In genomic region chr1:175433128-175433527, GRCm38 (mm10) we compare ENCODE assay signal across 28 mouse cellular contexts. TPM values are rescaled to one million over a fixed set of nuclear protein-coding genes. Genes with fewer than 3 reads are reported as not detected.
DNase-seq lines count a peak whose midpoint lies in the region; ATAC-seq and TF ChIP-seq lines count a peak whose summit lies in the region.
"Had no signal": no experiment of that assay in that cellular context is flagged by ENCODE, and none has a peak within 500 bp of the region (broad histone marks: within the 10 kb centered on the region; RNA-seq: fewer than 3 reads in every experiment).

No protein-coding gene starts in this region.

- H3K9ac ChIP-seq in forebrain, embryonic 16.5 days (replicated peaks; ENCODE audit: low read depth, low read length): no peak overlapping the region
- H3K9ac ChIP-seq in forebrain, embryonic 11.5 days (ENCODE audit: low read length): no peak overlapping the region
- no peak overlapping the region for H3K9ac ChIP-seq in hindbrain, postnatal 0 days (replicated peaks; ENCODE audit: low read length)
- H3K9ac ChIP-seq in hindbrain, embryonic 13.5 days: no peak overlapping the region
- no peak overlapping the region for H3K9ac ChIP-seq in neural tube, embryonic 13.5 days
- H3K9ac ChIP-seq: forebrain, embryonic 15.5 days; kidney, embryonic 15.5 days; limb, embryonic 15.5 days; liver, embryonic 13.5 days; midbrain, embryonic 15.5 days; stomach, embryonic 15.5 days had no signal

- H3K27ac ChIP-seq in forebrain, embryonic 16.5 days (ENCODE audit: low read length): no peak overlapping the region
- H3K27ac ChIP-seq in forebrain, embryonic 11.5 days (ENCODE audit: low read depth, low read length): no peak overlapping the region
- H3K27ac ChIP-seq in hindbrain, postnatal 0 days: no peak overlapping the region
- H3K27ac ChIP-seq in hindbrain, embryonic 13.5 days: no peak overlapping the region
- no peak overlapping the region for H3K27ac ChIP-seq in neural tube, embryonic 13.5 days (replicated peaks)
- H3K27ac ChIP-seq: forebrain, embryonic 15.5 days; hindbrain, embryonic 10.5 days; kidney, embryonic 15.5 days; limb, embryonic 10.5 days; limb, embryonic 15.5 days; liver, embryonic 13.5 days; macrophage; midbrain, embryonic 15.5 days; stomach, embryonic 15.5 days had no signal

- no peaks in the 10 kb centered on the region for H3K36me3 ChIP-seq in forebrain, embryonic 16.5 days (ENCODE audit: control insufficient read depth, insufficient read depth)
- no peaks in the 10 kb centered on the region for H3K36me3 ChIP-seq in forebrain, embryonic 11.5 days (ENCODE audit: control insufficient read depth, insufficient read depth, low read length)
- no peaks in the 10 kb centered on the region for H3K36me3 ChIP-seq in hindbrain, postnatal 0 days (ENCODE audit: insufficient read depth, low read length)
- H3K36me3 ChIP-seq in hindbrain, embryonic 13.5 days: no peaks in the 10 kb centered on the region
- H3K36me3 ChIP-seq in neural tube, embryonic 13.5 days: no peaks in the 10 kb centered on the region
- H3K36me3 ChIP-seq: forebrain, embryonic 15.5 days; hindbrain, embryonic 10.5 days; kidney, embryonic 15.5 days; limb, embryonic 10.5 days; limb, embryonic 15.5 days; liver, embryonic 13.5 days; midbrain, embryonic 15.5 days; stomach, embryonic 15.5 days had no signal

- 0 out of 2 replicates have a peak, but pooled peaks have one; percentile 37 for ATAC-seq in forebrain, embryonic 16.5 days
- no peak for ATAC-seq in forebrain, embryonic 11.5 days (replicated peaks; ENCODE audit: low FRiP score)
- peak; percentile 54; the same call in 1 of the 2 replicates for ATAC-seq in hindbrain, postnatal 0 days
- ATAC-seq in hindbrain, embryonic 13.5 days (ENCODE audit: low FRiP score): no peak
- ATAC-seq in neural tube, embryonic 13.5 days (ENCODE audit: low read depth): 0 out of 2 replicates have a peak, but pooled peaks have one; percentile 30
- ATAC-seq: lung, postnatal 0 days; midbrain, embryonic 15.5 days had no signal

- no peaks in the 10 kb centered on the region; the same call in 1 of the 2 replicates for H3K27me3 ChIP-seq in forebrain, embryonic 16.5 days (replicated peaks; ENCODE audit: control insufficient read depth, insufficient read depth, low read length)
- no peaks in the 10 kb centered on the region for H3K27me3 ChIP-seq in forebrain, embryonic 11.5 days (ENCODE audit: control insufficient read depth, insufficient read depth, low read length)
- no peaks in the 10 kb centered on the region for H3K27me3 ChIP-seq in hindbrain, postnatal 0 days (ENCODE audit: insufficient read depth, low read length)
- no peaks in the 10 kb centered on the region for H3K27me3 ChIP-seq in hindbrain, embryonic 13.5 days
- H3K27me3 ChIP-seq in neural tube, embryonic 13.5 days: no peaks in the 10 kb centered on the region
- H3K27me3 ChIP-seq: forebrain, embryonic 15.5 days; kidney, embryonic 15.5 days; limb, embryonic 15.5 days; liver, embryonic 13.5 days; midbrain, embryonic 15.5 days; stomach, embryonic 15.5 days had no signal

- 78% methylated on average over 6 of the region's 6 CpGs for WGBS in forebrain, embryonic 16.5 days
- 87% methylated on average over 6 of the region's 6 CpGs for WGBS in forebrain, embryonic 11.5 days
- WGBS in hindbrain, postnatal 0 days: 56% methylated on average over 6 of the region's 6 CpGs
- 80% methylated on average over 6 of the region's 6 CpGs for WGBS in hindbrain, embryonic 13.5 days
- 75% methylated on average over 6 of the region's 6 CpGs for WGBS in neural tube, embryonic 13.5 days

- no peaks in the 10 kb centered on the region for H3K4me1 ChIP-seq in forebrain, embryonic 16.5 days (replicated peaks; ENCODE audit: control insufficient read depth, insufficient read depth, low read length)
- H3K4me1 ChIP-seq in forebrain, embryonic 11.5 days (replicated peaks; ENCODE audit: control insufficient read depth, insufficient read depth, low read length): no peaks in the 10 kb centered on the region
- no peaks in the 10 kb centered on the region for H3K4me1 ChIP-seq in hindbrain, postnatal 0 days (ENCODE audit: insufficient read depth, low read length)
- H3K4me1 ChIP-seq in hindbrain, embryonic 13.5 days (replicated peaks): peaks cover 11% of the 10 kb centered on the region; the same call in 1 of the 2 replicates
- H3K4me1 ChIP-seq in neural tube, embryonic 13.5 days (replicated peaks): peaks cover 11% of the 10 kb centered on the region
- H3K4me1 ChIP-seq: kidney, embryonic 15.5 days; limb, embryonic 15.5 days; liver, embryonic 13.5 days; midbrain, embryonic 15.5 days; stomach, embryonic 15.5 days had no signal

- TF ChIP-seq CTCF in hindbrain, postnatal 0 days (IDR thresholded peaks at IDR 0.05; ENCODE audit: low read depth): no peak

- H3K9me3 ChIP-seq in forebrain, embryonic 16.5 days (ENCODE audit: control insufficient read depth, low read length): no peaks in the 10 kb centered on the region
- H3K9me3 ChIP-seq in forebrain, embryonic 11.5 days (ENCODE audit: control insufficient read depth, low read length): no peaks in the 10 kb centered on the region
- no peaks in the 10 kb centered on the region for H3K9me3 ChIP-seq in hindbrain, postnatal 0 days (ENCODE audit: low read length)
- no peaks in the 10 kb centered on the region for H3K9me3 ChIP-seq in hindbrain, embryonic 13.5 days
- H3K9me3 ChIP-seq in neural tube, embryonic 13.5 days: no peaks in the 10 kb centered on the region
- H3K9me3 ChIP-seq: forebrain, embryonic 15.5 days; hindbrain, embryonic 10.5 days; kidney, embryonic 15.5 days; limb, embryonic 10.5 days; limb, embryonic 15.5 days; liver, embryonic 13.5 days; midbrain, embryonic 15.5 days; stomach, embryonic 15.5 days had no signal

- H3K4me2 ChIP-seq in forebrain, embryonic 16.5 days (ENCODE audit: low read length): no peak overlapping the region
- no peak overlapping the region for H3K4me2 ChIP-seq in forebrain, embryonic 11.5 days (ENCODE audit: low read depth, low read length, severe bottlenecking)
- no peak overlapping the region for H3K4me2 ChIP-seq in hindbrain, postnatal 0 days (ENCODE audit: low read depth, low read length)
- no peak overlapping the region for H3K4me2 ChIP-seq in hindbrain, embryonic 13.5 days
- H3K4me2 ChIP-seq in neural tube, embryonic 13.5 days: no peak overlapping the region
- H3K4me2 ChIP-seq: forebrain, embryonic 15.5 days; kidney, embryonic 15.5 days; limb, embryonic 15.5 days; liver, embryonic 13.5 days; midbrain, embryonic 15.5 days; stomach, embryonic 15.5 days had no signal

- DNase-seq in forebrain, embryonic 11.5 days (ENCODE audit: low spot score): no peak
- no peak for DNase-seq in hindbrain, postnatal 0 days (ENCODE audit: low spot score)
- no peak for DNase-seq in neural tube, embryonic 10.5 days (ENCODE audit: extremely low spot score, low spot score)
- DNase-seq: adrenal gland, postnatal 25 days; B cell, adult 2 months; gastrocnemius, postnatal 14 days; heart, postnatal 14 days; kidney, adult 18-20 months; kidney, postnatal 25 days; liver, embryonic 13.5 days; lung, adult 18-20 months; right cerebral cortex, postnatal 25 days had no signal

- no peak overlapping the region for H3K4me3 ChIP-seq in forebrain, embryonic 16.5 days (replicated peaks; ENCODE audit: low read length)
- no peak overlapping the region for H3K4me3 ChIP-seq in forebrain, embryonic 11.5 days (ENCODE audit: low read depth, low read length)
- H3K4me3 ChIP-seq in hindbrain, postnatal 0 days (ENCODE audit: low read length): no peak overlapping the region
- H3K4me3 ChIP-seq in hindbrain, embryonic 13.5 days: no peak overlapping the region
- no peak overlapping the region for H3K4me3 ChIP-seq in neural tube, embryonic 13.5 days
- H3K4me3 ChIP-seq: forebrain, embryonic 15.5 days; hindbrain, embryonic 10.5 days; kidney, embryonic 15.5 days; limb, embryonic 10.5 days; limb, embryonic 15.5 days; liver, embryonic 13.5 days; midbrain, embryonic 15.5 days; myocyte; stomach, embryonic 15.5 days had no signal

RNA-seq across cellular contexts. Expression of gene Rgs7, which starts 59.2 kb away (rescaled TPM):
- 21.7 and 24.8 TPM in 2 replicates for polyA plus RNA-seq in forebrain, embryonic 16.5 days (2015; fragmentation: Nextera tagmentation; extraction: Ambion mirVana)
- 4.6 and 5.7 TPM in 2 replicates for polyA plus RNA-seq in forebrain, embryonic 11.5 days (2014; fragmentation: Nextera tagmentation; extraction: Ambion mirVana)
- total RNA-seq in hindbrain, postnatal 0 days (2014; rRNA removed): 32.5 and 35.2 TPM in 2 replicates
- polyA plus RNA-seq in hindbrain, postnatal 0 days (2015; fragmentation: Nextera tagmentation; extraction: Ambion mirVana): 40.8 and 41.6 TPM in 2 replicates
- polyA plus RNA-seq in hindbrain, embryonic 13.5 days (2015; fragmentation: Nextera tagmentation; extraction: Ambion mirVana): 27.1 and 28.9 TPM in 2 replicates
- 30.3 and 31.5 TPM in 2 replicates for polyA plus RNA-seq in neural tube, embryonic 13.5 days (2015; fragmentation: Nextera tagmentation; extraction: Ambion mirVana)
- total RNA-seq: granulocyte monocyte progenitor cell, adult 5-6 weeks; megakaryocyte-erythroid progenitor cell, adult 5-6 weeks; neutrophil, adult 5-6 weeks had no signal
- polyA plus RNA-seq: limb, embryonic 10.5 days; macrophage had no signal

Comparison
In these comparisons a context has a peak if more than half of its experiments do, and no peak if none do; other contexts are left out.
1. ATAC-seq: peak in forebrain, embryonic 16.5 days (single experiment), hindbrain, postnatal 0 days (single experiment) and neural tube, embryonic 13.5 days (single experiment); none in forebrain, embryonic 11.5 days (single experiment) and hindbrain, embryonic 13.5 days (single experiment).